Mouse (Mus musculus) lung, adult 2 months (tissue): Measurements from ENCODE around the gene Stox2.

Experiments
- CTCF ChIP-seq: fragments of 200-500 bp; IDR thresholded peaks from 2 replicates; pipeline ENCODE4 v1.5.1; 2011; ENCODE audit warnings: mild to moderate bottlenecking, low read length, control low read depth; ENCODE audit not compliant: insufficient read depth
- POLR2A ChIP-seq: fragments of 200-500 bp; IDR thresholded peaks from 2 replicates; pipeline ENCODE4 v1.6.1; 2011; ENCODE audit warnings: low read depth, mild to moderate bottlenecking, control low read depth, low read length, borderline replicate concordance; ENCODE audit errors: extremely low read depth

GRCm38 (mm10) chr8:47263070-47263843 lies 182.9 kb downstream of the Stox2 start:
- no peak for TF ChIP-seq POLR2A
- no peak for TF ChIP-seq CTCF
